Mouse (Mus musculus): Measurements from ENCODE around the gene Hpd. TPM values are rescaled to one million over a fixed set of nuclear protein-coding genes. Genes with fewer than 3 reads are reported as not detected.

Gene Hpd
- total RNA-seq, 2 experiments from 2014 or later = not detected

DNA sequence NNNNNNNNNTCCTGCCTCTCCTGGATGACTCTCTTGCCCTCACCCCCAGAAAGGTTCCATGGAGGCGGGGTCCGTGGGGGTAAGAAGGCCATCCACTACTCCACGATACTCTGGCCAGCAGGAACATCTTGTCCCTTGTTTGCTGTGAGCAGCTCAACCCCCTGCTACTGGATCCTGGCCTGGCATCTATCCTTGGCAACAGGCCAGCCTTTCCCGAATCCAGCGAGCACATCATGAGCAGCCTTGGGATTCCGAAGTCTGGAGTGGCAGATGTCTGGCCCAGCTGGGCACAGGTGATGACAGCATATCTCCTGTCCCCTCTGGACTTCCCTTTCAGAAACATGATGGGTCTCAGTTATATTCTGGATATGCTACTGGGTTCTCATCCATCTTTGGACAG is 3.4 kb upstream of the Hpd start:
- DNase-seq = no peak

DNA sequence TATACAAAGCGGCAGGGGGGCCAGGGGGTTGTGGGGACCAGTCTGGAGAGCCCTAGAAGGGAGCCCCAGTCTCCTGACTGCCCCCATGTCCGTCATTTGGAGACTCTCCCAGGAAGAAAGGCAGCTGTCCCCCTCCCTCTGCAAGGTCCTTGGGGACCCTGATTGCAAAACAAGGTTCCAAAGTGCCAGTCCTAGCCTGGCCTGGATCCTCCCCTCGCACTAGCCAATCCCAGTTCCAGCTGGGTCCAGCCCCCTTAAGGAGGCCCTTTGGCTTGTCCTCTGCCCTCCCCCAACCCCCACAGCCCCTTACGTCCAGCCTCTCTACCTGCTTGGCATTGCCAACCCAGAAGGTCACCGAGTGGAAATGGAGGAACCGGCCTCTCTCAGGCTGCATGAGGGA is 991 bp downstream of the Hpd start:
- DNase-seq = no peak

DNA sequence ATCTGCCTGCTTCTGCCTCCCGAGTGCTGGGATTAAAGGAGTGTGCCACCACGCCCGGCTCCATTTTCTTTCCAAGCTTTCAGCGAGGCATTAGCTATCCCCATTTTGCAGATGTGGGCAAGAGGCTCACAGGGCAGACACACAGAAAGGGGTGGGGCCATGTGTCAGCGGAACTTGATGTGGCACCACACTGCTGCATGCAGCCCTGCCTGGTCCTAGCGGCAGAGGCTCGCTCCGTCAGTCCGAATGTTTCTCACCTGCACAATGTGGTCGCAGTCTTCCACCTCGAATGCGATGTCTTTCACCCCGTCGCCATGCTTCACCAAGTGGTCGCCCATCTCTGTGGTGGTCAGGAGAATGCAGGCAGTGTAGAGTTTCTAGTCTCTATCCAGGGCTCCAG is 2.1 kb downstream of the Hpd start:
- DNase-seq = no peak

DNA sequence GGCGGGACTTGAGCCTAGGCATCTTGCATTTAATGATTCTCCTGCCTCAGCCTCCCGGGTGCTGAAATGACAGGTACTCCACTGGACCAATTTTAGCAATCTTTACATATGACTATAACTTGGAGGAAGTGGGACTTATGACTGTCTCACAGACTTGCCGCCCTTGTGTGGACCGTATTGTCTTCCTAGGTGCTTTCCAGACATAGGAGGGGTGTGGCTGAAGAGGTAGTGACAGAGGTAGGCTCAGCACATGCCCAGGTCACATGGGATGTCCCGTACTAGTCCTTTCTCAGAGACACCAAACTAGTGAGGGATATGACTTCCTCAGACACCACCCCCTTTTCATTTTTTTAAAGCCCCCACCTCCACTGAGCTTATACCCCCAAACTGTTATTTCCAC is 3.7 kb downstream of the Hpd start:
- no peak for DNase-seq

DNA sequence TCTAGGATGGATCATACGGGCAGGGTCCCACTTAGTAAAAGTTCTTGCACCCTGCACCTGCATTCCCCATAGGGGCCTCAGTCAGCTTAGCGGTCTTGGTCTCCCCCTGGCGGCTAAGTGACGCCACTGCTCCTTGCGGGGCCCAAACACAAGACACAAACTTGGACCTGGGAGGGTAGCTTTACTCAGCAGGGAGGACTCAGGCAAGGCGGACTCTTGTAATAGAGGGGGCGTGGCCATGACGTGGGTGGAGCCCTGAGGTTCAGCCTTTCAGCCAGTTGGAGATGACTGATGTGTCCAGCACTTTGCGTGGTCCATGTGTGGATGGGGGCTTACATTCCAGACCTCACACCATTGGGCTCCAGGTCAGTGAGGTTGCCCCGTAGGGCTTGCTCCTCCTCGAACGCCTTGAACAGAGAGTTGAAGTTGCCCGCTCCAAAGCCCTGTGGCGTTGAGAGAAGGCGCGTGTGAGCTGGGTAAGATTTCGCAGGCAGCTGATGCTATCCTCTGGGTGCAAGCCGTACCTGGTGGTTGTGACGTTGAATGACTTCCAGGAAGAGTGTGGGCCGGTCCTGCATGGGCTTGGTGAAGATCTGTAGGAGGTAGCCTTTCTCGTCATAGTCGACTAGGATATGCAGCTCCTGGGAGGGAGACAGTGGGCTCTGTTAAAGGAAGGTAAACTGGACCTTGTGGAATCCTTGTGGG is 10.7 kb downstream of the Hpd start:
- peak; percentile 75 to 77 for DNase-seq

DNA sequence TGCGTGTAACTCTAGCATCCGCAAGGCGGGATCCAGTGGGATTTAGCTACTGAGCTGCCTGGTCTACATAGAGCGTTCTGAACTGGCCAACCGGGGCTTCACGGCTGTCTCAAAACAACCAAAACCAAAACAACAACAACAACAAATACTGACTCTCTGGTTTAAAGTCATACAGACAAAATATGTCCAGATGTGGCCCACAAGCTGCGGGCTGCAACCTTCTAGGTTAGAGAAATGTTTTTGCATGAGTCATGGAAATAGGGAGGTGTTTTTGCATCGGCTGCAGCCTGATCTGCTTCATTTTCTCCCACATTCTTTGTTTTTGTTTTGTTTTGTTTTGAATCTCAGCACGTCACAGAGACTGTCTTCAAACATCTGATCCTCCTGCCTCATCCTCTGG is 12.2 kb downstream of the Hpd start:
- DNase-seq = no peak

DNA sequence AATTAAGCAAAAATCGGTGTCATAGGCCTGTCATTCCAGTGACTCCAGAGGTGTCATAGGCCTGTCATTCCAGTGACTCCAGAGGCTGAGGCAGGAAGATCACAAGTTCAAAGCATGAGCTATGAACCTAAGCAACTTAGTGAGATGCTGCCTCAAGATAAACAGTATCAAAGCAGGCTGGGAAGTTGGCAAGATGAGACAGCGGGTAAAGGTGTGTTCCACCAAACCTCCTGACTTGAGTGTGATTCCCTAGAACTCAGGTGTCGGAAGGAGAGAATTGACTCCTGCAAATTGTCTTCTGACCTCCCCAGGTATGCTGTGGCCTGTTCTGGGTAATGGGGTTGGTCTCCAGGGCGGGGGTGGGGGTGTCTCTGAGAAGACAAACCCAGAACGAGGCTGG is 13.2 kb downstream of the Hpd start, which contains the start of gene Psmd9:
Gene Psmd9 (plus strand): TSS at position 130 of the 400 bp plus-strand sequence.
- no peak for DNase-seq

DNA sequence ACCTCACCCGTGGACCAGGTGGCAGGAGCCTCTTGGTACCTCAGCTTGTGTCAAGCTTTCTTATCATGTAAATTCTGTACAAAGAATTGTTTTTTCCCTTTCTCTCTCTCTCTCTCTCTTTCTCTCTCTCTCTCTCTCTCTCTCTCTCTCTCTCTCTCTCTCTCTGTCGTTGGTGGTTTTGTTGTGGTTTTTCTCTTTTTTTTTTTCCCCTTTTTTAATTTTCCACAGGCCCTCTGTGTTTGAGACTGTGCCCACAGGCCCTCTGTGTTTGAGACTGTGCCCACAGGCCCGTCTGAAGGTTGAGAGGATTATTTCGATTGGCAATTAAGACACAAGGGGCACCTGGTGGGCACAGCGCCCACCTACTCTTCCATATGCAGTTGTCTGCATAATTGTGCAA is 14.9 kb downstream of the Hpd start:
- no peak for DNase-seq

DNA sequence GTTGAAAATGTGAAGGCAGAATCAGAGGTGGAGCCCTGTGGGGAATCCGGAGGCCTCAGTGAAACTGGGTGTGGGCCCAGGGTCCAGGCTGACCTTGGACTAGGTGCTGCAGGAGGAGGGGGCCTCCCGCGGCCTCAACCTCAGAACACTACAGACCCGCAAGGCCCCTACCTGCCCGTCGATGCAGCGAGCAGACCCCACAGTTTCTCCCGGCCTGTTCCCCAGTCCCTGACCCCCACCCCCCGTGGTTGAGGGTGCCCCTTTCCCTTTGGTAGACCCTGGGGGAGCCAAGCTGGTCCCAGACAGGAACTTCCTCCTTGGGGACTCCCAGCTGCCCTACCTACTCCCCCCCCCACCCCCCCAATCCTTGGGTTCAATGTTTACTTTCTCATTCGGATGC is 16.1 kb downstream of the Hpd start:
- DNase-seq = no peak

DNA sequence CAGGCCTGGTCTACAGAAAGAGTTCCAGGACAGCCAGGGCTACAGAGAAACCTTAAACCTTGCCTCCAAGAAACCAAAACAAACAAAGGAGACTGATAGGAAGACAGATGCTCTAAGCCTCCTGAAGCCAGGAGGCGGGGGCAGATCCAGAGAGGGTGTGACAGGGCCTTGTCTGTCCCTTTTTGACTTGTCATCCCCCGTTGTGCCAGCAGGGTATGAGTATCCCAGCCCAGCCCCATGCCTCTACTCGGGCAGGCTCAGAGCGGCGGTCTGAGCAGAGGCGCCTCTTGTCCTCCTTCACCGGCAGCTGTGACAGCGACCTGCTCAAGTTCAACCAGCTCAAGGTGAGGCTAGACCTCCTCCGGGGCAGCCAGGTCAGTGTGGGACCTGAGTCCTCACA is 19.6 kb downstream of the Hpd start:
- DNase-seq = no peak

DNA sequence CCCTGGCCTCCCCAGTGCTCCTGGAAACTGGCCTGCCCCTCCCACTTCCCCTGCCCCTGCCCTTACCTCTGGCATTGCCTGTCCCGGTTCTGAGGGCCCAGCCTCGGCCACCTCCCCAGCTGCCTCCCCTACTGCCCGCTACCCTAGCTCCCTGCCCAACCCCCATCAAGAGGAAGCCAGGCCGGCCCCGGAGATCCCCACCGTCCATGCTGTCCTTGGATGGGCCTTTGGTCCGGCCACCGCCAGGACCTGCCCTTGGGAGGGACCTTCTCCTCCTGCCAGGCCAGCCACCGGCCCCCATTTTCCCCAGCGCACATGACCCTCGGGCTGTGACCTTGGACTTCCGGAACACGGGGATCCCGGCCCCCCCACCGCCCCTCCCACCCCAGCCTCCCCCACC is 22.2 kb downstream of the Hpd start:
- no peak for DNase-seq

DNA sequence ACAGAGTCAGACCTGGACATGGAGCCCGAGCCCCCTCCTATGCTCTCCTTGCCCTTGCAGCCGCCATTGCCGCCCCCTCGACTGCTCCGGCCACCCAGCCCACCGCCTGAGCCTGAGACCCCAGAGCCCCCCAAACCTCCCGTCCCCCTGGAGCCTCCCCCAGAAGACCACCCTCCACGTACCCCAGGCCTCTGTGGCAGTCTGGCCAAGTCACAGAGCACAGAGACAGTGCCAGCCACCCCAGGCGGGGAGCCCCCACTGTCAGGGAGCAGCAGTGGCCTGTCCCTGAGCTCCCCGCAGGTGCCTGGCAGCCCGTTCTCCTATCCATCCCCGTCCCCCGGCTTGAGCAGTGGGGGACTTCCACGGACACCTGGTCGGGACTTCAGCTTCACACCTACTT is 22.7 kb downstream of the Hpd start:
- DNase-seq = no peak

DNA sequence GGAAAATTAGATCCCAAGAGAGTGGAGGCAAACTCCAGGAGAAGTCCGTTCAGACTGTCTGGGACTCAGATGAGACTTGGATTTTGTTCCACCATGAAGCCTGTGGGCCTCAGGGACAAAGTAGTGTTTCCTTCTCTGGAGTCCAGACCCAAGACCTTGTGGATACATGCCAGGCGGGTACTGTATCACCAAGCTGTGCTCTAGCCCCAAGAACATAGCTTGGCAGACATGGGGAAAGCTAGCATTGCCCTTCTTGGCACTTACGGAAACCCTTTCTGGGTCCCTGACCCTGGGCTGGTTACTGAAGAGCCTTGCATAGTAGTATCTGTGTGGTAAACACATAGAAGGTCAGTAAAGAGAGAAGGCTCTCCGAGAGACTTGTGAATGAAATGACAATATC is 23.1 kb downstream of the Hpd start:
- DNase-seq = no peak

DNA sequence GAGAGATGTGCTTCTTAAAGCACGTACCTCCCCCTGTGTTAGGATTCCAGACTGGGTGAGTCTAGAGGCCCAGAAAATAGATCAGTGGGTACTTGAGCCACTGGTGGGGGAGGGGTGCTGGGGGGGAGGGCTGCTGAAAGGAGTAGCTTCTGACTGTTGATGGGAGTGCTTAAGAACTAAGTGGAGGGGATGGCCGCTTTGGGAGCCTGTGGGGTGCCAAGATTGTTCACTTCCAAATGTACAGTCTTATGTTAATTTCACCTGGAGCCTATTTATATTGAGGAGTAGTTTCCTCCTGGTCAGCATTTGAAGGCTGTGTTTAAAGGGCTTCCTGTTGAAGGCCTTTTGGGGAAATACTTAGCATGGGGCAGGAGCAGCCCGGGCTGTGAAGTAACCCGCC is 24.6 kb downstream of the Hpd start:
- no peak for DNase-seq

DNA sequence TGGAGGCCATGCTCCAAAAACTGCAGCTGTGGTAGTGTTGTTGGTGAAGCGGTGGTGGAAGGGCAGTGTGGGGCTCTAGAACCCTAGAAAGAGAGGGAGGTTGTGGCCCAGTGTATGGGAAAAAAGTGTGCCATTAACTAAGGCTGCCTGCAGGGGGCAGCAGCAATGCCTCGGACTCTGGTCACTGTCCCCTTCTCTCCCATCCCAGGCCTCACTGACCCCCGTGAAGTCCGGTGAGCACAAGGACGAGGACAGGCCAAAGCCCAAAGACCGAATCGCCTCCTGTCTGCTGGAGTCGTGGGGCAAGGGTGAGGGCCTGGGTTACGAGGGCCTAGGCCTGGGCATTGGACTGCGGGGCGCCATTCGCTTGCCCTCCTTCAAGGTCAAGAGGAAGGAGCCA is 25.8 kb downstream of the Hpd start:
- DNase-seq = no peak

DNA sequence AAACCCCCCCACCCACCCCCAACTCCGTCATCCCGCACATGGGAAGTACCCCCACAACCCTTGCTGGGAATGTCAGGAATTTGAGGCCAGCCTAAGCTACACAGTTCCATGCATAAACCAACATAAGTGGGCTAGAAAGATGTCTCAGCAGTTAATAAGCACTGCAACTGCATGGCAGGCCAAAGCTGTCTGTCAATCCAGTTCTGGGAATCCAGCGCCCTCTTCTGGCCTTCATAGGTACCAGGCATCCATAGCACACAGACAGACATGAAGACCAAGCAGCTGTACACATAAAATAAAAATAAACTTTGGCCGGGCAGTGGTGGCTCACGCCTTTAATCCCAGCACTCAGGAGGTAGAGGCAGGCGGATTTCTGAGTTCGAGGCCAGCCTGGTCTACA is 27.1 kb downstream of the Hpd start:
- DNase-seq = no peak

DNA sequence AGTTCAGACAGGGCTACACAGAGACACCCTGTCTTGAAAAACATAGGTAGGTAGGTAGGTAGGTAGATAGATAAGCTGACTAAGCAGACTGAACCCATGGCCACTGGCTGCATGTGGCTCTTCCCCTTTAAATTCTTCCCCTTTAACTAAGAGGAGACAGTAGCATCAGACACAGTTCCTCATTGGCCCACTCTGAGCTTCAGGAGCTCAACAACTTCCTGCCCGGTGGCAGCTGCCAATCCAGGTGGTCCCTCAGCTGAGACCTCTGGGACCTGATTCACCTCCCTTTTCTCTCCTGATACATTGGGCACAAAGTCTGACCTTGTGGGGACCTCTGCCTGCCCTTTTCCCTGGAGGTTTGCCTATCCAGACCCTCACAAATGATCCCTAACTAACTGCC is 29.6 kb downstream of the Hpd start:
- DNase-seq = no peak

DNA sequence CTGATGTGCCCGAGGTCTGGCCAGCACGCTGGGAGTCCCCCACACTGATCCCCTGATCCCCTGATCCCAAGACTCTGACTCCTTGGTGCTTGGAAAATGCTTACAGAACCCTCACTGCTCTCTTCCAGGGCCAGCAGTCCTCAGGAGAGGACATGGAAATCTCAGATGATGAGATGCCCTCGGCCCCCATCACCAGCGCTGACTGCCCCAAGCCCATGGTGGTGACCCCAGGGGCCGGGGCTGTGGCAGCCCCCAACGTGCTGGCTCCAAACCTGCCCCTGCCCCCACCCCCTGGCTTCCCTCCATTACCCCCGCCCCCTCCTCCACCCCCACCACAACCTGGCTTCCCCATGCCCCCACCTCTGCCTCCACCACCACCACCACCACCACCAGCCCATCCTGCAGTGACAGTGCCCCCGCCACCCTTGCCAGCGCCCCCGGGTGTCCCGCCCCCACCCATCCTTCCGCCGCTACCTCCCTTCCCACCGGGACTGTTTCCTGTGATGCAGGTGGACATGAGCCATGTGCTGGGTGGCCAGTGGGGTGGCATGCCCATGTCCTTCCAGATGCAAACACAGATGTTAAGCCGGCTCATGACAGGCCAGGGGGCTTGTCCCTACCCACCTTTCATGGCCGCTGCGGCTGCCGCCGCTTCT is 30.7 kb downstream of the Hpd start:
- DNase-seq = no peak

DNA sequence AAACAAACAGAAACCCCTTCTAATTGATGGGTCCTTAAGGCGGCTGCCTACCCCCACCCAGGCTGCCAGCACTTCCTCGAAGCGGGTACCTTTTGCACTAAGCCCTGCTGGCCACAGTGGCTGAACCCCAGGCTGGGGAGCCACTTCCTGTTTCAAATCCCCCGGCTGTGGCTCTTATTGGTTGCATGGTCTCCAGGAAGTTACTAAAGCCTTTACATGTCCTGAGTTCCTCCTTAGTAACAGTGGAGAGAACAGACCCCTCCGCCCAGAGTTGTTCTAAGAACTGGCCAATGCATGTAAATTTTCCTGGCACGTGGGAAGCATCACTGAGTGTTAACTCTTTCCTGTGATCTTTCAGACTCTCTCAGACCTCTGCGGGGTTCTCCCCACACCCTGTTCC is 31.4 kb downstream of the Hpd start:
- no peak for DNase-seq

DNA sequence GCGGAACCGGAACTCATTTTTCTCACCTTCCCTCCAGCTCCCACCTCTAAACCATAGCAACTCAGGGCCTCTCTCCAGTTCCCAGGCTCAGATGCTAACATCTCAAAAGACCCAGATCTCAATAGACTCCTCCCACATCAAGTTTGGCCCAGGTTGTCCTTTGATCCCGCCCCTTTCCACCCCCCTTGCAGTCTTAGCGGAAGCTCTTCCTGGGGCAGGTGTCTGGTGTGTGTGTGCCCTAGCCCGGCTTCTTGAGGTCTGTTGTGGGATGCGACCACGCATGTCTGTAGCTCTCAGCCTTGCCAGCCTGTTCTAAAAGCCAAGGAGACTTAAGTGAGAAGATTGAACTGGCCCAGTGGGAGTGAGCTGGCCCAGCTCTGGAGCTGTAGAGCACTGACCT is 31.9 kb downstream of the Hpd start:
- no peak for DNase-seq

DNA sequence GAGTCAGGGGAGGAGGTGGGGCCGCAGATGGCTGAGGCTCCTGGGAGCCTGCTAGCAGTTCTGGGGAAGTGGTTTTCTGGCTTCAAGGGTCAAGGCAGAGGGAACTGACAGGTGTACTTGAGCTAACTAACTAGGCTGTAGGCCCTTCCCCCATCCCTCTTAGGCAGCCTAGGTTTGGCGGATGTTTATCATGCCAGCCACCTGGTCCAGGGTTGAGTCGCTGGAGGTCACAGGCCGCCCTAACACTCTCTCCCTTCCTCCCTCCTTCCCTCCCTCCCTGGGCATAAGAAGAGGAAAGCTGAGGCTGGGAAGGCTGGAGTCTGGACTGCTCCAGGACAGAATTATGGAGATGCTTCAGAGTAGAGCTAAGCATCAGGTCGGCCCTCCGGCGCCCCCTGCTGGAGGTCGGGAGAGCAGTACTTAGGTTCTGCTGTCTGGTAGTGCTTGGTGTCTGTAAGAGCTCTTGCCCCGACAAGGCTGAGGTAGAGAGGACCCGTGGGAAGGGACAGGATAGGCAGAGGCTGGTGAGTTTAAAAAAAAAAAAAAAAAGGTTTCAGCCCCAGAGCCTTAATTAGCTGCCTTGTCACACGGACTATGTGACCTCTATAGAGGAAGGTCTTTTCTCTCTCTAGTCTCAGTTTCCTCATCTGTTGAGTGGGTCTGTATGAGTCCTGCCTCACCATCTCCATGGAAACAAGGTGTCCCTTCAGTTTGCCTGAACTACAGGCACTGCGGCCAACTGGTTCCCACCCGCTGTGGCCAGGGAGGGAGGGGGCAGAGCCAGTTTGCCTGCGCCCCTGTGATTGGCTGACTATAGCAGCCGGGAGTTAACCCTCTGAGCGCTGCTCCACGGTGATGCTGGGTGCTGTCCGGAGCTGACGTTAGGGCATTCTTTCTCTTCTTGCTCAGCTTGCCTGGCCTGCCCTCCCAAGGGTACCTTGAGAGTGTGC is 32.8 kb downstream of the Hpd start:
- peak; percentile 87 to 90 for DNase-seq

DNA sequence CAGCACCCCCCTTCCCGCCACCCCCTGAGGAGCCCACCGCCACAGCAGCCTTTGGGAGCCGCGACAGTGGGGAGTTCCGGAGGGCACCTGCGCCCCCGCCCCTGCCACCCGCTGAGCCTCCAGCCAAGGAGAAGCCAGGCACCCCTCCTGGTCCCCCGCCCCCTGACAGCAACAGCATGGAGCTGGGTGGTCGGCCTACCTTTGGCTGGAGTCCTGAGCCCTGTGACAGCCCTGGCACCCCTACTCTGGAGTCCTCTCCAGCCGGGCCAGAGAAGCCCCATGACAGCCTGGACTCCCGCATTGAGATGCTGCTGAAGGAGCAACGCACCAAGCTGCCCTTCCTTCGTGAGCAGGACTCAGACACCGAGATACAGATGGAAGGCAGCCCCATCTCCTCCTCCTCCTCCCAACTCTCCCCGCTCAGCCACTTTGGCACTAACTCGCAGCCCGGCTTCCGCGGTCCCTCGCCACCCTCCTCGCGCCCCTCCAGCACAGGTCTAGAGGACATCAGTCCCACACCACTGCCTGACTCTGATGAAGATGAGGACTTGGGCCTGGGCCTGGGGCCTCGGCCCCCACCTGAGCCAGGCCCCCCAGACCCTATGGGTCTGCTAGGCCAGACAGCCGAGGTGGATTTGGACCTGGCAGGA is 34.3 kb downstream of the Hpd start:
- DNase-seq = no peak

DNA sequence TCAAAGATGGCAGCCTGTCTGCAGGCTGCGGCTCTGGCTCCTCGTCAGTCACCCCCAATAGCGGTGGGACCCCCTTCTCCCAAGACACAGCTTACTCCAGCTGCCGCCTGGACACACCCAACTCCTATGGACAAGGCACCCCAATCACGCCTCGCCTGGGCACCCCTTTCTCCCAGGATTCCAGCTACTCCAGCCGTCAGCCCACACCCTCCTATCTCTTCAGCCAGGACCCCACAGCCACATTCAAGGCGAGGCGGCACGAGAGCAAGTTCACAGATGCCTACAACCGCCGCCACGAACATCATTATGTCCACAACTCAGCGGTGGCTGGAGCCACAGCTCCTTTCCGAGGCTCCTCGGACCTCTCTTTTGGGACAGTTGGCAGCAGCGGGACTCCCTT is 35.0 kb downstream of the Hpd start:
- DNase-seq = no peak

All from layer of hippocampus, postnatal 36 days (tissue).